Mouse (Mus musculus) hindbrain, postnatal 0 days (tissue): Measurements from ENCODE around the gene Cort. TPM values are rescaled to one million over a fixed set of nuclear protein-coding genes. Genes with fewer than 3 reads are reported as not detected.

Experiments used
- ATAC-seq: fragments of 200-750 bp; cut with Nextera tagmentation; 2 replicates; pipeline ENCODE4 v1.8.0; 2017; ENCODE audit warnings: mild to moderate bottlenecking, moderate TSS enrichment, moderate library complexity
- DNase-seq: peaks from one replicate; pipeline ENCODE4 v3.0.0-alpha.2; 2015; ENCODE audit warnings: low spot score
- H3K27ac ChIP-seq: fragments of 300-500 bp; sonication (generic); 2 replicates; pipeline ENCODE4 v1.5.1; 2014; ENCODE audit warnings: mild to moderate bottlenecking
- H3K27me3 ChIP-seq: fragments of 300-500 bp; sonication (generic); 2 replicates; pipeline ENCODE4 v1.6.1; 2014; ENCODE audit warnings: low read length, mixed read lengths; ENCODE audit not compliant: insufficient read depth
- H3K36me3 ChIP-seq: fragments of 300-500 bp; sonication (generic); 2 replicates; pipeline ENCODE4 v1.6.1; 2014; ENCODE audit warnings: low read length, mixed read lengths; ENCODE audit not compliant: insufficient read depth
- H3K4me1 ChIP-seq: fragments of 300-500 bp; sonication (generic); 2 replicates; pipeline ENCODE4 v1.6.1; 2014; ENCODE audit warnings: antibody characterized with exemption, low read length, mixed read lengths; ENCODE audit not compliant: insufficient read depth
- H3K4me2 ChIP-seq: fragments of 300-500 bp; sonication (generic); 2 replicates; pipeline ENCODE4 v1.6.1; 2014; ENCODE audit warnings: low read depth, mild to moderate bottlenecking, low read length, moderate library complexity, mixed read lengths
- H3K4me3 ChIP-seq: fragments of 300-500 bp; sonication (generic); 2 replicates; pipeline ENCODE4 v1.5.1; 2014; ENCODE audit warnings: low read length
- H3K9ac ChIP-seq: fragments of 300-500 bp; sonication (generic); replicated peaks from 2 replicates; pipeline ENCODE4 v1.6.1; 2014; ENCODE audit warnings: mild to moderate bottlenecking, low read length, moderate library complexity, mixed read lengths
- H3K9me3 ChIP-seq: fragments of 300-500 bp; sonication (generic); 2 replicates; pipeline ENCODE4 v1.6.1; 2016; ENCODE audit warnings: low read length, mixed read lengths
- CTCF ChIP-seq: IDR thresholded peaks from 2 replicates; pipeline ENCODE4 v1.5.1; 2016; ENCODE audit warnings: antibody characterized with exemption, control low read depth, low read depth
- WGBS: fragments of 180-500 bp; shearing (Covaris S2); extraction: QIAGEN DNeasy Blood & Tissue Kit; methylation state at CpG from one replicate; pipeline ENCODE4 v1.1.7; 2014; 5-methylcytosine and 5-hydroxymethylcytosine counted together
- polyA plus RNA-seq: library from polyadenylated mRNA; unstranded; fragments of >200 nt; fragmentation: Nextera tagmentation; extraction: Ambion mirVana; gene quantifications from 2 replicates; pipeline ENCODE4 v1.2.1, GENCODE M21; 2015
- total RNA-seq: library from RNA; depleted of rRNA; stranded (reverse); fragments of >200 nt; gene quantifications from 2 replicates; pipeline ENCODE4 v1.2.3, GENCODE M21; 2014

Cort gene
- total and polyA plus RNA-seq, 2 experiments from 2014 or later, result 0.38 to 2.7 TPM

- H3K9ac ChIP-seq, result no peak overlapping the region
- WGBS, result 81% methylated on average over 9 of the region's 9 CpGs
- no peak overlapping the region for H3K27ac ChIP-seq
- H3K36me3 ChIP-seq, result peaks cover 26% of the 10 kb centered on the region
- no peak for ATAC-seq
- no peaks in the 10 kb centered on the region for H3K9me3 ChIP-seq
- no peak overlapping the region for H3K4me2 ChIP-seq
- H3K27me3 ChIP-seq, result no peaks in the 10 kb centered on the region
- TF ChIP-seq CTCF, result no peak
- no peak overlapping the region for H3K4me3 ChIP-seq
- no peak for DNase-seq
- no peaks in the 10 kb centered on the region for H3K4me1 ChIP-seq
Measured at GRCm38 (mm10) chr4:149149196-149149595, 22.6 kb upstream of the Cort start.

- H3K4me3 ChIP-seq, result no peak overlapping the region
- no peak overlapping the region for H3K9ac ChIP-seq
- H3K36me3 ChIP-seq, result peaks cover 14% of the 10 kb centered on the region
- 77% methylated on average over 4 of the region's 4 CpGs for WGBS
- H3K4me1 ChIP-seq, result no peaks in the 10 kb centered on the region
- ATAC-seq, result no peak
- no peak for TF ChIP-seq CTCF
- no peak for DNase-seq
- H3K27ac ChIP-seq, result no peak overlapping the region
- H3K4me2 ChIP-seq, result no peak overlapping the region
- H3K9me3 ChIP-seq, result no peaks in the 10 kb centered on the region
- H3K27me3 ChIP-seq, result no peaks in the 10 kb centered on the region
Measured at GRCm38 (mm10) chr4:149148084-149148483, 21.5 kb upstream of the Cort start.

- no peak overlapping the region for H3K4me3 ChIP-seq
- H3K27me3 ChIP-seq, result no peaks in the 10 kb centered on the region
- TF ChIP-seq CTCF, result no peak
Measured at GRCm38 (mm10) chr4:149147528-149147927, 21.0 kb upstream of the Cort start.

GRCm38 (mm10) chr4:149145151-149145550 lies 18.6 kb upstream of the Cort start:
- no peak overlapping the region for H3K27ac ChIP-seq

More at GRCm38 (mm10) chr4:149147528-149147927, 21.0 kb upstream of the Cort start:
- H3K27ac ChIP-seq, result no peak overlapping the region
- 88% methylated on average over 7 of the region's 7 CpGs for WGBS
- DNase-seq (no peak), ATAC-seq (no peak)
- no peak overlapping the region for H3K9ac ChIP-seq
- peaks cover 11% of the 10 kb centered on the region for H3K36me3 ChIP-seq
- no peaks in the 10 kb centered on the region for H3K4me1 ChIP-seq
- H3K4me2 ChIP-seq, result no peak overlapping the region
- no peaks in the 10 kb centered on the region for H3K9me3 ChIP-seq

DNA sequence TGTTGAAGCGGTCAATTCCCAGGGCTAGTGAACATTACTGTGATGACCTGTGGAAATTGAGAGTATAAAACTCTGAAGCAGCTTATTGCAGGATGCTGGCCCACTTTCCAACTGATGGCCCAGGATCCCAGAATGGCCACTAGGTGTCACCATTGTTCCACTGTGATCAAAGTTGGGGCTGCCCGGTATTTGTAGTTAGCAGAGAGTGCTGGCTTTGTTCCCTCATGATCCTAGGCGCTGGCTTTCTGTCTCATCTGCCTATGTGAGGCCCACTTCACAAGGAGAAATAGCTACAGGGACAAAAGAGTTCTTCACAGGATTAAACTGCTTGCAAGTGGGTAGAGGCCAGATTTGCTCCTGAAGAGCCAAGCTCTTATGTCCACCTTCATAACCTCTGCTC lies 17.9 kb upstream of the Cort start:
- Histone ChIP-seq H3K9ac (no peak overlapping the region), H3K27me3 (no peaks in the 10 kb centered on the region), H3K4me3 (no peak overlapping the region), H3K9me3 (no peaks in the 10 kb centered on the region), H3K27ac (no peak overlapping the region), H3K4me1 (no peaks in the 10 kb centered on the region), H3K4me2 (no peak overlapping the region), H3K36me3 (no peaks in the 10 kb centered on the region)
- DNase-seq (peak; percentile 93), ATAC-seq (peak; percentile 88)
- WGBS, result 3% methylated on average over 3 of the region's 3 CpGs
- TF ChIP-seq CTCF, result peak; percentile 98

More at GRCm38 (mm10) chr4:149145151-149145550, 18.6 kb upstream of the Cort start:
- ATAC-seq, result no peak
- H3K27me3 ChIP-seq, result no peaks in the 10 kb centered on the region
- no peak for TF ChIP-seq CTCF
- no peaks in the 10 kb centered on the region for H3K9me3 ChIP-seq
- WGBS, result 86% methylated on average over 4 of the region's 4 CpGs
- H3K9ac ChIP-seq, result no peak overlapping the region
- no peak for DNase-seq
- H3K4me1 ChIP-seq, result no peaks in the 10 kb centered on the region
- H3K4me3 ChIP-seq, result no peak overlapping the region
- H3K4me2 ChIP-seq, result no peak overlapping the region
- H3K36me3 ChIP-seq, result peaks cover 2% of the 10 kb centered on the region

GRCm38 (mm10) chr4:149143594-149143993 lies 17.0 kb upstream of the Cort start:
- DNase-seq, result no peak

DNA sequence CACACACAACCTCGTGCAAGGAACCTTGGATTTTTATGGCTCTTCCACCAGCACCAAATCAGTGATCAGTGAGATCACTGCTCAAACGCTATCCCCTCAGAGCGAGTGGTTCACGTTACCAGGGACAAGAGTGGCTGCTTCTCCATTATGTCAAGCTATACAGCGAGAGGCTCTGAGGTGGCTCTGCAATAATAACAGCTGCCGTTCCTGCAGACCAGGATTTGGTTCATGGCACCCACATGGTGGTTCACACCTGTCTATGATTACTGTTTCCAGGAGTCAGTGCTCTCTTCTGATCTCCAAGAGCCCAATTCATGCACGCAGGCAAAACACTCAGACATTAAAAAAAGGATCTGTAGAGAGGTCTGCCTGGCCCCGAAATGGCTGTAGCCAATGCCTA lies 12.0 kb upstream of the Cort start:
- Histone ChIP-seq H3K4me1 (no peaks in the 10 kb centered on the region), H3K4me2 (no peak overlapping the region), H3K36me3 (no peaks in the 10 kb centered on the region), H3K9me3 (no peaks in the 10 kb centered on the region), H3K4me3 (no peak overlapping the region), H3K9ac (no peak overlapping the region), H3K27me3 (no peaks in the 10 kb centered on the region), H3K27ac (no peak overlapping the region)
- no peak for TF ChIP-seq CTCF
- 87% methylated on average over 8 of the region's 8 CpGs for WGBS
- ATAC-seq (no peak), DNase-seq (no peak)

More at GRCm38 (mm10) chr4:149143594-149143993, 17.0 kb upstream of the Cort start:
- Histone ChIP-seq H3K36me3 (no peaks in the 10 kb centered on the region), H3K27ac (no peak overlapping the region), H3K4me1 (no peaks in the 10 kb centered on the region), H3K9ac (no peak overlapping the region), H3K4me3 (no peak overlapping the region), H3K4me2 (no peak overlapping the region), H3K9me3 (no peaks in the 10 kb centered on the region), H3K27me3 (no peaks in the 10 kb centered on the region)
- ATAC-seq, result no peak
- TF ChIP-seq CTCF, result no peak
- WGBS, result 27% methylated on average over 4 of the region's 4 CpGs
